9 mouse cellular contexts compared by ENCODE assay signal in genomic region chr12:110846191-110846765, GRCm38 (mm10). TPM values are rescaled to one million over a fixed set of nuclear protein-coding genes. Genes with fewer than 3 reads are reported as not detected.
DNase-seq lines count a peak whose midpoint lies in the region; ATAC-seq and TF ChIP-seq lines count a peak whose summit lies in the region.
"Had no signal": no experiment of that assay in that cellular context is flagged by ENCODE, and none has a peak within 500 bp of the region (broad histone marks: within the 10 kb centered on the region; RNA-seq: fewer than 3 reads in every experiment).

No protein-coding gene starts in this region.

- H3K27ac ChIP-seq in heart, embryonic 15.5 days, result peak overlapping the region; percentile 89; the same call in 1 of the 2 replicates
- no peak overlapping the region for H3K27ac ChIP-seq in MEL (ENCODE audit: control insufficient read depth, low read depth, low read length)
- no peak overlapping the region for H3K27ac ChIP-seq in hindbrain, embryonic 11.5 days (ENCODE audit: low read depth, low read length)
- H3K27ac ChIP-seq in midbrain, embryonic 11.5 days (ENCODE audit: low read depth, low read length), result no peak overlapping the region

- H3K4me3 ChIP-seq in heart, embryonic 15.5 days, result peak overlapping the region; percentile 69
- peak overlapping the region; percentile 36 to 71 for H3K4me3 ChIP-seq in MEL (ENCODE audit: control insufficient read depth in 1 of 2, insufficient read depth in 1 of 2, low read depth in 2 of 2, low read length in 2 of 2)
- H3K4me3 ChIP-seq in hindbrain, embryonic 11.5 days (ENCODE audit: low read depth, low read length), result peak overlapping the region; percentile 45; the same call in 1 of the 2 replicates
- H3K4me3 ChIP-seq in midbrain, embryonic 11.5 days (ENCODE audit: low read depth, low read length), result no peak overlapping the region

- TF ChIP-seq CTCF in MEL (IDR thresholded peaks at IDR 0.05 in 2 of 3, conservative IDR thresholded peaks at IDR 0.05 in 1 of 3; ENCODE audit: control insufficient read depth in 1 of 3, insufficient read depth in 1 of 3, low read depth in 2 of 3, low read length in 3 of 3, poor library complexity in 1 of 3, severe bottlenecking in 1 of 3), result no peak

- peak overlapping the region; percentile 71 for H3K9ac ChIP-seq in heart, embryonic 15.5 days
- H3K9ac ChIP-seq in MEL (ENCODE audit: control insufficient read depth, low read depth, low read length, poor library complexity, severe bottlenecking), result peak overlapping the region; percentile 54
- no peak overlapping the region for H3K9ac ChIP-seq in hindbrain, embryonic 11.5 days (ENCODE audit: low read depth, low read length)
- no peak overlapping the region for H3K9ac ChIP-seq in midbrain, embryonic 11.5 days (ENCODE audit: low read length)

- no peak for TF ChIP-seq POLR2A in MEL (IDR thresholded peaks at IDR 0.05; ENCODE audit: control insufficient read depth in 1 of 2, insufficient read depth in 1 of 2, low read depth in 1 of 2, low read length in 2 of 2, poor library complexity in 1 of 2)

- no peak for TF ChIP-seq EP300 in MEL (IDR thresholded peaks at IDR 0.05; ENCODE audit: low read depth in 1 of 2, low read length in 2 of 2)

- intact Hi-C loops in heart, postnatal 10 days (cut with DNase I), result loop anchor here (5.0 to 10.0 kb wide), 2 partner anchors 146 to 181 kb away; no protein-coding TSS in a partner anchor
- intact Hi-C loops in gastrocnemius, postnatal 14 days (cut with DNase I; ENCODE audit: low total_unique reads), result no loop called here

- no peak for TF ChIP-seq RAD21 in MEL (IDR thresholded peaks at IDR 0.05; ENCODE audit: low read depth, low read length)

- peak overlapping the region; percentile 82 for H3K4me2 ChIP-seq in heart, embryonic 15.5 days
- H3K4me2 ChIP-seq in hindbrain, embryonic 11.5 days (replicated peaks; ENCODE audit: low read depth, low read length), result peak overlapping the region; percentile 60
- H3K4me2 ChIP-seq in midbrain, embryonic 11.5 days, result peak overlapping the region; percentile 64

- no peaks in the 10 kb centered on the region for H3K9me3 ChIP-seq in heart, embryonic 15.5 days (replicated peaks)
- H3K9me3 ChIP-seq in MEL (replicated peaks; ENCODE audit: insufficient read depth, low read length), result no peaks in the 10 kb centered on the region
- H3K9me3 ChIP-seq in hindbrain, embryonic 11.5 days (ENCODE audit: control insufficient read depth, low read length), result no peaks in the 10 kb centered on the region
- no peaks in the 10 kb centered on the region for H3K9me3 ChIP-seq in midbrain, embryonic 11.5 days (ENCODE audit: control insufficient read depth, low read length)

- H3K4me1 ChIP-seq in heart, embryonic 15.5 days (replicated peaks), result peaks cover 27% of the 10 kb centered on the region
- H3K4me1 ChIP-seq in MEL (ENCODE audit: control insufficient read depth in 1 of 2, insufficient read depth in 2 of 2, low read length in 2 of 2), result peaks cover 0 to 16% of the 10 kb centered on the region in 2 experiments; a peak in 3 of 4 replicates
- 0 out of 2 replicates have a peak, but pooled peaks cover 2% of the 10 kb centered on the region for H3K4me1 ChIP-seq in hindbrain, embryonic 11.5 days (replicated peaks; ENCODE audit: control insufficient read depth, insufficient read depth, low read length)
- H3K4me1 ChIP-seq in midbrain, embryonic 11.5 days (ENCODE audit: control insufficient read depth, insufficient read depth, low read length), result peaks cover 15% of the 10 kb centered on the region

- no peak for ATAC-seq in heart, embryonic 15.5 days (replicated peaks; ENCODE audit: insufficient number of reproducible peaks, insufficient read depth, low FRiP score, low read depth)
- no peak for ATAC-seq in hindbrain, embryonic 11.5 days (ENCODE audit: low FRiP score)
- no peak for ATAC-seq in midbrain, embryonic 11.5 days (ENCODE audit: low FRiP score)

- 71% methylated on average over 6 of the region's 6 CpGs for WGBS in heart, embryonic 15.5 days
- 73% methylated on average over 6 of the region's 6 CpGs for WGBS in hindbrain, embryonic 11.5 days
- 75% methylated on average over 6 of the region's 6 CpGs for WGBS in midbrain, embryonic 11.5 days

- no peaks in the 10 kb centered on the region for H3K27me3 ChIP-seq in heart, embryonic 15.5 days
- H3K27me3 ChIP-seq in MEL (ENCODE audit: control insufficient read depth in 1 of 2, insufficient read depth in 2 of 2, low read length in 2 of 2), result no peaks in the 10 kb centered on the region
- H3K27me3 ChIP-seq in hindbrain, embryonic 11.5 days (ENCODE audit: control insufficient read depth, insufficient read depth, low read length), result peaks cover 6% of the 10 kb centered on the region
- H3K27me3 ChIP-seq in midbrain, embryonic 11.5 days (ENCODE audit: control insufficient read depth, insufficient read depth, low read length), result peaks cover 5% of the 10 kb centered on the region; the same call in 1 of the 2 replicates

- no peaks in the 10 kb centered on the region for H3K36me3 ChIP-seq in heart, embryonic 15.5 days
- peaks cover 0 to 6% of the 10 kb centered on the region in 2 experiments; a peak in 1 of 4 replicates for H3K36me3 ChIP-seq in MEL (ENCODE audit: control insufficient read depth in 1 of 2, insufficient read depth in 2 of 2, low read length in 2 of 2)
- no peaks in the 10 kb centered on the region for H3K36me3 ChIP-seq in hindbrain, embryonic 11.5 days (ENCODE audit: control insufficient read depth, insufficient read depth, low read length)
- H3K36me3 ChIP-seq in midbrain, embryonic 11.5 days (ENCODE audit: control insufficient read depth, insufficient read depth, low read length), result no peaks in the 10 kb centered on the region

- peaks cover 6% of the 10 kb centered on the region; the same call in 1 of the 2 replicates for H3K79me2 ChIP-seq in MEL (ENCODE audit: control insufficient read depth, insufficient read depth, low read length, poor library complexity)

- no peak for DNase-seq in heart, postnatal 10 days
- no peak for DNase-seq in MEL (ENCODE audit: low read depth, low spot score)
- DNase-seq in hindbrain, embryonic 11.5 days (ENCODE audit: low spot score), result no peak
- DNase-seq in midbrain, embryonic 11.5 days (ENCODE audit: low spot score, missing footprints), result peak; percentile 83
- no peak for DNase-seq in testis, postnatal 10 days (ENCODE audit: low spot score)
- DNase-seq in right cerebral cortex, postnatal 10 days (ENCODE audit: low spot score in 2 of 2), result no peak
- DNase-seq in gastrocnemius, postnatal 14 days, result no peak
- DNase-seq: thymus, postnatal 14 days had no signal

TF ChIP-seq in MEL, 35 proteins besides CTCF, POLR2A, EP300 and RAD21:
- TF ChIP-seq NELFE (IDR thresholded peaks at IDR 0.05; ENCODE audit: low read depth, low read length) (no peak), BHLHE40 (IDR thresholded peaks at IDR 0.05; ENCODE audit: borderline replicate concordance, low read depth, low read length) (no peak), POLR2AphosphoS2 (IDR thresholded peaks at IDR 0.05; ENCODE audit: low read length) (no peak), RCOR1 (IDR thresholded peaks at IDR 0.05; ENCODE audit: low read depth, low read length) (no peak), SMC3 (IDR thresholded peaks at IDR 0.05; ENCODE audit: low read depth, low read length) (no peak), ZMIZ1 (IDR thresholded peaks at IDR 0.05; ENCODE audit: low read depth, low read length) (no peak)

RNA-seq across cellular contexts. Expression of gene Zfp839, which starts 3.8 kb away (rescaled TPM):
- 4.5 and 5.9 TPM in 2 replicates for polyA plus RNA-seq in heart, embryonic 15.5 days (2015; fragmentation: Nextera tagmentation; extraction: Ambion mirVana)
- total RNA-seq in heart, postnatal 10 days (2021), result 1 to 10 TPM; 7.1 to 7.4 TPM
- 2.7 and 4.2 TPM in 2 replicates for total RNA-seq in MEL (2012; rRNA removed)
- 1 to 10 TPM in 1 of 2 experiments, not detected in 1; 5.0 TPM for polyA plus RNA-seq in MEL (2012; ENCODE audit: insufficient read depth in 1 of 2, insufficient read length in 2 of 2, low read depth in 1 of 2, low replicate concordance in 2 of 2, missing spikeins in 1 of 2)
- 2.5 and 3.2 TPM in 2 replicates for polyA plus RNA-seq in hindbrain, embryonic 11.5 days (2014; fragmentation: Nextera tagmentation; extraction: Ambion mirVana)
- 1.4 and 1.8 TPM in 2 replicates for polyA plus RNA-seq in midbrain, embryonic 11.5 days (2014; fragmentation: Nextera tagmentation; extraction: Ambion mirVana)
- total RNA-seq in gastrocnemius, postnatal 14 days (2021), result 1 to 10 TPM; 3.9 to 5.4 TPM

RNA-seq across cellular contexts. Expression of gene Mok, which starts 5.5 kb away (rescaled TPM):
- polyA plus RNA-seq in heart, embryonic 15.5 days (2015; fragmentation: Nextera tagmentation; extraction: Ambion mirVana), result 3.0 and 4.0 TPM in 2 replicates
- under 1 TPM; 0.57 to 0.62 TPM for total RNA-seq in heart, postnatal 10 days (2021)
- total RNA-seq in MEL (2012; rRNA removed), result 0.39 and 1.2 TPM in 2 replicates
- 1 to 10 TPM in 1 of 2 experiments, not detected in 1; 1.6 TPM for polyA plus RNA-seq in MEL (2012; ENCODE audit: insufficient read depth in 1 of 2, insufficient read length in 2 of 2, low read depth in 1 of 2, low replicate concordance in 2 of 2, missing spikeins in 1 of 2)
- 11.0 and 14.4 TPM in 2 replicates for polyA plus RNA-seq in hindbrain, embryonic 11.5 days (2014; fragmentation: Nextera tagmentation; extraction: Ambion mirVana)
- polyA plus RNA-seq in midbrain, embryonic 11.5 days (2014; fragmentation: Nextera tagmentation; extraction: Ambion mirVana), result 11.1 and 11.8 TPM in 2 replicates
- under 1 TPM; 0.25 to 0.31 TPM for total RNA-seq in gastrocnemius, postnatal 14 days (2021)

RNA-seq across cellular contexts. Expression of gene Cinp, which starts 42.7 kb away (rescaled TPM):
- polyA plus RNA-seq in heart, embryonic 15.5 days (2015; fragmentation: Nextera tagmentation; extraction: Ambion mirVana), result 55.2 and 64.2 TPM in 2 replicates
- total RNA-seq in heart, postnatal 10 days (2021), result 10 to 100 TPM; 37.0 to 43.9 TPM
- total RNA-seq in MEL (2012; rRNA removed), result 189 and 210 TPM in 2 replicates
- 100 to 1,000 TPM in 1 of 2 experiments, not detected in 1; 162 TPM for polyA plus RNA-seq in MEL (2012; ENCODE audit: insufficient read depth in 1 of 2, insufficient read length in 2 of 2, low read depth in 1 of 2, low replicate concordance in 2 of 2, missing spikeins in 1 of 2)
- 79.4 and 82.1 TPM in 2 replicates for polyA plus RNA-seq in hindbrain, embryonic 11.5 days (2014; fragmentation: Nextera tagmentation; extraction: Ambion mirVana)
- 77.4 and 83.2 TPM in 2 replicates for polyA plus RNA-seq in midbrain, embryonic 11.5 days (2014; fragmentation: Nextera tagmentation; extraction: Ambion mirVana)
- 10 to 100 TPM; 30.5 to 32.9 TPM for total RNA-seq in gastrocnemius, postnatal 14 days (2021)

RNA-seq across cellular contexts. Expression of gene Tecpr2, which starts 42.8 kb away (rescaled TPM):
- 2.0 and 3.2 TPM in 2 replicates for polyA plus RNA-seq in heart, embryonic 15.5 days (2015; fragmentation: Nextera tagmentation; extraction: Ambion mirVana)
- total RNA-seq in heart, postnatal 10 days (2021), result 1 to 10 TPM; 5.2 to 6.3 TPM
- total RNA-seq in MEL (2012; rRNA removed), result 5.9 and 6.0 TPM in 2 replicates
- polyA plus RNA-seq in MEL (2012; ENCODE audit: insufficient read depth in 1 of 2, insufficient read length in 2 of 2, low read depth in 1 of 2, low replicate concordance in 2 of 2, missing spikeins in 1 of 2), result 1 to 10 TPM in 1 of 2 experiments, not detected in 1; 5.8 TPM
- 4.1 and 4.3 TPM in 2 replicates for polyA plus RNA-seq in hindbrain, embryonic 11.5 days (2014; fragmentation: Nextera tagmentation; extraction: Ambion mirVana)
- polyA plus RNA-seq in midbrain, embryonic 11.5 days (2014; fragmentation: Nextera tagmentation; extraction: Ambion mirVana), result 4.1 and 4.2 TPM in 2 replicates
- total RNA-seq in gastrocnemius, postnatal 14 days (2021), result 1 to 10 TPM; 2.7 to 2.8 TPM

Comparison
In these comparisons a context has a peak if more than half of its experiments do, and no peak if none do; other contexts are left out.
1. H3K9ac ChIP-seq: peak in heart, embryonic 15.5 days (single experiment) and MEL (single experiment); none in hindbrain, embryonic 11.5 days (single experiment) and midbrain, embryonic 11.5 days (single experiment).
2. Peak in every context shown above with its lines, with median percentiles within 50 percentile points of each other: H3K4me2 ChIP-seq.